Mouse (Mus musculus) brain, embryonic 14.5 days (tissue): ENCODE measurements at regions not wholly inside any gene's neighbourhood (a gene's known extent, or its start where the extent isn't known, plus 50 kb on each side); places are given as distances from the start of the nearest gene placed in this dataset.
"Not testable (repeated sequence)": the region's sequence is repeated elsewhere in the genome, so short reads cannot be mapped to it uniquely, and the experiment has no call there.

Source experiments
- CTCF ChIP-seq: fragments of 200-500 bp; IDR thresholded peaks from 2 replicates; pipeline ENCODE4 v1.5.1; 2012; ENCODE audit warnings: inconsistent platforms, mild to moderate bottlenecking, moderate library complexity, borderline replicate concordance; ENCODE audit not compliant: insufficient read depth, insufficient read length; ENCODE audit errors: extremely low read depth
- POLR2A ChIP-seq: fragments of 200-500 bp; IDR thresholded peaks from 2 replicates; pipeline ENCODE4 v1.6.1; 2012; ENCODE audit warnings: mild to moderate bottlenecking, inconsistent platforms, borderline replicate concordance; ENCODE audit not compliant: poor library complexity, insufficient read depth, insufficient read length, severe bottlenecking; ENCODE audit errors: extremely low read depth

DNA sequence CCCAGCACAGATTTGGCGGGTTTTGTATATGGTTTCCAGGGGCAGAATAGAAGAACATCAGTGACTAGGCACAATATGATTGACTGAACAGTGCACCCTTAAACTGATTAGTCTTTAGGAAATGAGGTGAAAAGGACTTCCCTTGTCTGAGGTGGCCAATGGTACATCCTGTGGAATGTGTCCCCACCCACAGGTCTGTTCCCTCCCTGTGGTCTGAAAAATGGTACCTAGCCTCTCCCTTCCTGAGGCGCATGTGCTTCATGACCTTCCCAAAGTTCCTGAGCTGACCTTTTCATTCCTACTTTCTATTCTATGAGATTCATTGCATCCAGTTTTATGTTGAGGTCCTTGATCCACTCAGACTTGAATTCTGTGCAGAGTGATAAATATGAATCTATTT is 76.0 kb downstream of the Zfp97 start:
- TF ChIP-seq POLR2A, CTCF: not testable (repeated sequence)
